Mouse (Mus musculus) erythroblast, adult 5-6 weeks (primary cell): ENCODE results near the gene Srsf6. TPM values are rescaled to one million over a fixed set of nuclear protein-coding genes. Genes with fewer than 3 reads are reported as not detected.
"Not testable (repeated sequence)": the region's sequence is repeated elsewhere in the genome, so short reads cannot be mapped to it uniquely, and the experiment has no call there.

Experiments used
- ATAC-seq: replicated peaks from 2 replicates; pipeline ENCODE4 v1.8.0; 2016; ENCODE audit warnings: moderate number of reproducible peaks, mild to moderate bottlenecking, moderate TSS enrichment, inconsistent platforms; ENCODE audit not compliant: poor library complexity, low FRiP score, severe bottlenecking
- total RNA-seq, 2 experiments: library from RNA; stranded (forward) in 1 of 2; stranded (reverse) in 1 of 2; fragments of 150-400 nt in 1 of 2; fragments of 200-764, 138-1000 nt in 1 of 2; gene quantifications; 2 replicates each; pipeline versions ENCODE4 v1.2.3 to v1.2.4; 2015 to 2017; ENCODE audit warnings: low replicate concordance in 2 of 2

Srsf6 gene
- total RNA-seq (2015; ENCODE audit: low replicate concordance) (59.0 and 69.2 TPM in 2 replicates), total RNA-seq (2017; ENCODE audit: low replicate concordance) (53.0 and 57.5 TPM in 2 replicates)

DNA sequence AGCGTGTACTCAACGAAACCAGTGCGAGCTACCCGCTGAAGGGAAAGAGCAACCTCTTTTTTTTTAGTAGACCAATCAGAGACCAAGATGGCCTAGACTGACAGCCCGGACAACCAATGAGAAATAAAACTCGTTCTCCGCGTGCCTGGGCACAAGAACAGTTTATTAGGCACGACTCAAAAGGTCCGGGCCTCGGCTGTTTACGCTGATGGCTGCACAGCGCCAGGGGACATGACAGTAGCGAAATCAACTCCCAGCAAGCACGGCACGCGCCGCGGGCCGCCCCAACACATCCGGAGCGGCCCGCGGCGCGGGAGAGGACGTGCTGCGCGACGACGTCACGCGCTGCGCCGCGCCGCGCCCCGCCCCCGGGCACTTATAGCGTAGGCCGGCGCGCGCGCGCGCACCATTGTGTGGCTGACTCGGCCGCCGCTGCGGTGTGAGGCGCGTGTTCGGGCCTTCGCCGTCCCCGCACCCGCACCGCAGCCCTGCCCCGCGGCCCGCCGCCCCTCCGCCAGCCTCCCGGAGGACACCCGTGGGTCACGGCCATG lies at the start of gene Srsf6:
Gene Srsf6, plus strand, starts transcription at position 406 of the 551 bp plus-strand sequence.
- ATAC-seq: peak; percentile 91

DNA sequence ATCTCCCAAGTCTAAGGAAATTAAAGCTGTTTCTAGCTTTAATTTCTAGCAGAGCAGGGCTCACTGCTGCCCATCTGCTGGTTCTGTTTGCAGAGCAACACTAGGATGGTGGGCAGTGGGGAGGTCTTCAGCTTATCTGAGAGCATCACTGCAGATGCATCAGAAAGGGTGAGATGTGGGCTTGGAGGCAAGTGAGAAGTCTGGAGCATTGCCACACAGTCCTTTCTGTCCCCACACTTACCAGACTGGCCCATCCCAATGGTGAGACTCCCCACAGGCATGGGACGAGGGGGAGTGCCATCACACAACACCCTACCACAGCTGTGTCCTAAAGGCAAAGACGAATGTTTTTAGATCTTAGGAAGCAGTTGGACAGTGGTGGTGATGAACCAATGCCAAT lies 47.2 kb upstream of the Srsf6 start:
- no peak for ATAC-seq

DNA sequence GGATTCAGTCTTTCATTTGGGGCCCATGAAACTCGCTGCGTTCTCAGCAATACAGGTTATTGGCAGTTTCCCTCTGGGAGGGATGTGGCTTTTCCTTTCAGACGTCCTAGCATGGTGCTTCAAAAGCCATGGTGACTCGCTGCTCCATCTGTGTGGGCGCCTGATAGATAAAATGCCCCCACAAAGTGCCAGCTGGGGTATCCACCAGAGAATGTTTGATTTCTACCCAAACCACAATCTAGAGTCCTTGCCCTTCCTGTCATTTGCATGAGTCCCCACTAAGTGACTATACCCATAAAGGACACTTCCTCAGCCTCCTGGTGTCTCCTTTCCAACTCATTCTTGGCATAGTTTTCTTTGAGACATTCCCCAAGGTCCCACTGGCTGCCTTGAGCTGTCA lies 44.2 kb upstream of the Srsf6 start:
- ATAC-seq: no peak

DNA sequence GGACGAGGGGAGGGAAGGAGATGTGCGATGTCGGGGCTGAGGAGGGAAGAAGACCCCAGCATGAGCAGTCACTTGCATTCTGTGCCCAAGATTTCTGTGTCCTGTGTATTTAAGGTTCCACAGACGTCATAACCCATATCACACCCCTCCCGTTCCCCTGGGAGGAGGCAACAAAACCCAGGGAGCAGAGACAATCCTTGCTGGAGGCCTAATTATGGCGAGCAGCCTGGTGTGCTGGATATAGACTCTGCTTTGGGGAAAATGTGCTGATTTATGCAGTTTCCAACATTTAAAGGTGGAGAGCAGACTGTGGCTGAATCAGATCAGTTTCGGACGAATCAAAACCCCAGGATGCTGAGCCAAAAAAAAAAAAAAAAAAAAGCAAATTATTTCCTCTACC lies 42.7 kb upstream of the Srsf6 start:
- ATAC-seq: no peak

GRCm38 (mm10) chr2:162889191-162889590 lies 42.1 kb upstream of the Srsf6 start:
- no peak for ATAC-seq

- no peak for ATAC-seq
Observed at GRCm38 (mm10) chr2:162889731-162890130, 41.6 kb upstream of the Srsf6 start.

- not testable (repeated sequence) for ATAC-seq
Observed at GRCm38 (mm10) chr2:162892979-162893378, 38.3 kb upstream of the Srsf6 start.

DNA sequence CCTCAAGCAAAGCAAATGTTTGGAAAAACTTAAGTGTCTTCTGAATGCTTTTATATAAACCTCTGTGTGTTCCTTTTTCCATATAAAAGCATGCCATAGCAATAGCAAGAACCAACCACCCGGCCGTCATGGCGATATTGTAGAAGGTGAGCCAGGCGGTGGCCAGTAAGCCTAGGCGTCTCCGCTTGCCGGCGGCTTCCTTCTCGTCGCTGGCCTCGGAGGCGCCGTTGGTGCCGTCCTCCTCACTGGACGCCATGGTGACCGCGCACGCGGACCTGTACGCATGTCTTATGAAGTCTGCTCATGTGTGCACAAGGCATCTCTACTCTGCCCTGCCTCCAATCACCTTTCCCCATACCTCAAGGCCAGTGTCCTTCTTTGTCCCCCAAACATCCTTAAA lies 32.1 kb upstream of the Srsf6 start:
- not testable (repeated sequence) for ATAC-seq

DNA sequence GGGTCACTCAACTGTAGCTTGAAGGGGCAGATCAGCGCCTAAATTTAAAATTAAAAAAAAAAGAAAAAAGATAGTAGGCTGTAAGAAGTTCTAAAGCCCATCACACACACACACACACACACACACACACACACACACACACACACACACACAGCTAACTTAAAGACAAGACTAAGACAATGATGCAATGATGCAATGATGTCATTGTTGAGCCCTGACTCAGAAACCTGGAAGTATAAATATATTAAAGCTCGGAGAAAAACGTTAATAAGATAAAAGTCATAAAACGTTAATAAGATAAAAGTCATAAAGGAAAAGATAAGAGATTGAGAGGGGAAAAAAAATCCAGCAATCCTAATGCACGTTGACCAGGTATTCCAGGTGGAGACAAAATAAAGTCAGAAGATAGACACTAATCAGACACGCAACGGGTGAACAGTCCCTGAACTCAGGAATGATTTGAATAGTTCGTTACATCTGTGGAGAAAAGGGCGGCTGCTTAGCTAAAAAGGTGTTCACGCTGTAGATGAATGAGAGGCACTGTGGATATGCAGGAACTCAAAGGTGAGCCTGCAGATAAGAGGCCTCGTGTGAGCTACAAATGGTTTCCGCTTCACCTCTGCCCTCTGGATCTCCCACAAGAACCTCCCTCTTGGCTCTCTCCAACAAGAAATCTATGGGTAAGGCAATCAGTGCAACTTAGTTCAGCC lies 31.3 kb upstream of the Srsf6 start:
- no peak for ATAC-seq

- no peak for ATAC-seq
Observed at GRCm38 (mm10) chr2:162900590-162900916, 30.8 kb upstream of the Srsf6 start.

- no peak for ATAC-seq
Observed at GRCm38 (mm10) chr2:162905902-162906301, 25.4 kb upstream of the Srsf6 start.

DNA sequence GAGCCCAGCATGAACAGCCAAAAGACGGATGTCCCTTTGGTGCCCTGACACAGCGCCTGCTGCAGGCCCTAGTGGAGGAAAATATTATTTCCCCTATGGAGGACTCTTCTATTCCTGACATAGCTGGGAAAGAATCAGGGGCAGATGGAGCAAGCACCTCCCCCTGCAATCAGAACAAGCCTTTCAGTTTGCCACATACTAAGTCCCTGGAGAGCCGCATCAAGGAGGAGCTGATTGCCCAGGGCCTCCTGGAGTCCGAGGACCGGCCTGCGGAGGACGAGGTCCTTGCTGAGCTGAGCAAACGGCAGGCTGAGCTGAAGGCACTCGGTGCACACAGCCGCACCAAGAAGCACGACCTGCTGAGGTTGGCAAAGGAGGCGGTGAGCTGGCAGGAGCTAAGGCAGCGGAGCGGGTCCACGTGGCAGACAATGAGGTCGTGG lies 23.3 kb upstream of the Srsf6 start:
- no peak for ATAC-seq

GRCm38 (mm10) chr2:162914040-162914439 lies 17.3 kb upstream of the Srsf6 start:
- ATAC-seq: no peak

DNA sequence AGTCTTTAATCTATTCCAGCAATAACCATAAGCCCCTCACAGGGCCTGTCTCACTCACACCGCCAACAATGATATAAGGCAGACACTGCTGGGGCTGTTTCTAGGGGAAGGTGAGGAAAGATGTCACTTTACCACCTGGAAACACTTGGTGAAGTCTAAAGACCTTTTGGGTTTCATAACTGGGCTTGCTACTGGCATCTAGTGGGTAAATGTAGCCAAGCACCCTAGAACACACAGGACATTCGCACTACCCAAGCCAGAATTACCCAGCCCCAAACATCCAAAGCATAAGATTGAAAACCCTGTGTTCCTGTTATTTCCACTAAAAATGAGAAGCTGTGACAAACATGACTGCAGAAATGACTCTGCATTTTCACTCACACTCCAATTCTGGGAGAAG lies 16.8 kb upstream of the Srsf6 start:
- ATAC-seq: no peak

GRCm38 (mm10) chr2:162919926-162920325 lies 11.4 kb upstream of the Srsf6 start:
- no peak for ATAC-seq

GRCm38 (mm10) chr2:162922183-162922582 lies 9.1 kb upstream of the Srsf6 start:
- peak; percentile 70 for ATAC-seq

DNA sequence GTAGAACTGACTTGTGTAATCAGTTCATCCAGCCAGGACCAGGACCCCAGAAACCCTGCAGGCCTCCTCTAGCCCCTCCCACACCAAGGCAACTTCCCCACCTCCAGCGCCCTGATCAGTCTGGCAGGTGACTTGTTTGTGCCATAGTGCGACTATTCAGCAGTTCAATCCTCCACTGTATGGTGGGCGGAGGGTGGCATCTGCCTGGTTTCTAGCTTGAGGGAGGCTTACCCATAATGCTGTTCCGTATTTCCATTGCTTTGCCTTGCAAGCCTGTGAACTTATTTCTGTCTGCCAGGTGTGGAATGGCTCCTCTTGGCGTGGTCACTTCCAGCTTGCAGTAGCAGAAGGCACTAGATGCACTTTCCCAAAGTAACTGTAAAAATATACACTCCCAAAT lies 8.5 kb upstream of the Srsf6 start:
- no peak for ATAC-seq

- no peak for ATAC-seq
Observed at GRCm38 (mm10) chr2:162924126-162924525, 7.2 kb upstream of the Srsf6 start.

DNA sequence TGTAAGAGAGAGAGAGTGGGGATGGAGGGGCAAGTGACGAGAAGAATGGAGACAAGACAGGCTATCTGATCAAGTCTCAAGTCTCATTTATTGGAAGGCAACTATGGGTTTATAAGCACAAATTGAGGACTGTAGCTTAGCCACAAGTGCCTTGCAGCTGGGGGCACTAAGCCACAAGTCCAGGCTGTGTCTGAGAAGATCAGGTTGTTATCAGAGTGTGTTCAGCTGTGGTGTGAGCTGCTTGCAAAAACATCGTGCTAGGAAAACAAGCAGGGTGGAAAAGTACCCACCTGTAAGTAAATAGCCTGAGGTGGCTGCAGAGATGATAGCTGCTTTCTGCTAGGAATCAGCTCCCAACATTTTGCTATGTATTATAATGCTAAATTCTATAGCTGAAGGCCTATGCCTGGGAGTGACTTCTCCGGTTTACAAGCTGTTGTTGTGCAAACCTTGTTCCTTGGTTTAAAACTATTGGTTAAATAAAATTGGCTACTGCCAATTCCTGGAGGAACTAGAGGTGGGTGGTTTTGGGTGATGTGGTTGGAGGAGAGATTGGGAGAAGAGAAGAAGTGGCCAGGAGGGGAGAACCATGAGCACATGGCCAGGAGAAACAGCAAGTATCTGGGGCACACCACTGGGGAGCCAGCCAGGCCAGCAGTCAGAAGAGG lies 3.3 kb upstream of the Srsf6 start:
- no peak for ATAC-seq

- no peak for ATAC-seq
Observed at GRCm38 (mm10) chr2:162929704-162930103, 1.6 kb upstream of the Srsf6 start.

- ATAC-seq: peak; percentile 57
Observed at GRCm38 (mm10) chr2:162930516-162931122, 709 bp upstream of the Srsf6 start.
